Mouse (Mus musculus) A20 (cell line): ENCODE results near the gene Casc4.

ENCODE experiments used
- DNase-seq: peaks from one replicate; pipeline ENCODE4 v3.0.0-alpha.2; 2011; ENCODE audit warnings: low read depth, low spot score

Casc4 gene

DNA sequence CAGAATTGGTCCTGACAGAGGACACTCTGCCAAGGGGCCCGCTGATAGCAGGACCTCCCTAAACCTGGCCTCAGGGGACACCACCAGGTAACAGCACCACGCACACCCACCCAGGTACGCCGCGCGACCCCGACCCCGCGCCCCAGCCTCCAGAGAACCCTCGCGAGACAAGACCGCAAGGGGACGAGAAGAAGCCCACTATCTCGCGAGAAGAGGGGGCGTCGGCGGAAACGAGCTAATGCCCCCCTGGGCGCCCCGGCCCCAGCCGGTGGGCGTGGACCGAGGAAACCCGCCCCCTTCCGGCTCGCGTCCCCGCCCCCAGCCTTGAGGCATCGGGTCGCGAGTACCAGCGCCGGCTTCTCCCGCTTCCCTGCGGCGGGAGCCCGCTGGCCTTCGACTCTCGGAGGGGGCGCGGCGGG lies at the start of gene Casc4:
TSS of gene Casc4 (plus strand) at position 339 of the 419 bp plus-strand sequence.
- peak; percentile 94 for DNase-seq

DNA sequence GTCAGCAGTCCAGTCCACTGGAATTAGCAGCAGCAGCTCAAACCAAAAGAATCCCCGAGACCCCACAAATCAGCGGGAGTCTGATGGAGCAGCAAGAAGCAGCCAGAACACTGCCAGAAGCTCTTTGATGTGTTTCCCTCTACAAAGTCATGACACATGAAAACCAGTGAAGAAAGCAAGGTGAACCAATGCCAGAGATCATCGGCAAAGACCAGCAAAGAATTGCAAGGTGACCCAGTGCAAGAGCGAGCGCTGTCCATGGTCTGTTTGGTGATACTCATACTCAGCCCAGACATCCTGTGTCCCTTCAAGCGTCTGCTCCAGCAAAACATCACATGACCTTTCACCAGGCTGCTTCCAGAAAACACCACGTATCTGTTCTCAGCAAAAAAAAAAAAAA lies 45.0 kb upstream of the Casc4 start:
- DNase-seq, result no peak

DNA sequence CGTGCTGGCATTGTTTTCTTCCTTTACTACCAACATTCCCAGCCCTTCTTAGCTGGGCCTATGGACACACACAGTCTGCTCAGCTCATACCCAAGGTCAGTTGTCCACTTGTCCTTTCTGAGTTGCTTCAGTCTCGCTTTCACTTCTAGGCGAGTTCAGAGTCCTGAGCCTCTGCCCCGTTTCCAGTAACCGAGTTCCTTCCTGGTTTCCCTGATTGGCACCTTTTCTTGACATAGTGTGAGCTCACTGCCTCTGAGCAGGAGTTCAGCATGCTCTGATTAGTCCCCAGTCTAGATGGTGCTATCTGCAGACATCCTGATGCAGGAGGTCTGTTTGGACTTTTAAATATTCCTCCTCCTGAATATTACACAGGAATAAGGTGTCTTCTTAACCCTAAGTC lies 42.1 kb upstream of the Casc4 start:
- no peak for DNase-seq

GRCm38 (mm10) chr2:121826189-121826588 lies 40.6 kb upstream of the Casc4 start:
- no peak for DNase-seq

DNA sequence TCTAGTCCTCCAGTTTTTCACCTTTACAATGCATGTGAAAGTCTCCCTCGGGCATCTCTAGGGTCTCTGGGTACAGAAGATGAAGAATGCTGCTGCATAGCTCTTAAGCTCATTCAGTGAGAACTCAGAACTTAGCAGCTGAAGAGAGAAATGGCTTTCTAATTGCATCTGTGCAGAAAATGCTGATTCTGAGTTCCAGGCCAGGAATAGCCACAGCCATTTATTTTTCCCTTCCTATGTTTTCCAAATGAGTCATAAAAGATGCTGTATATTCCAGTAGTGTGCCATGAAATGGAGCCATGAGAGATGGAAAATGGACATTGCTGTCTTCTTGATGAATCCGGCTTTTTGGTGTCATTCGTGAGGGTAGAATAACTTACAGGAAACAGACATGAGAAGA lies 38.4 kb upstream of the Casc4 start:
- no peak for DNase-seq

GRCm38 (mm10) chr2:121832484-121832894 lies 34.3 kb upstream of the Casc4 start:
- peak; percentile 72 for DNase-seq

DNA sequence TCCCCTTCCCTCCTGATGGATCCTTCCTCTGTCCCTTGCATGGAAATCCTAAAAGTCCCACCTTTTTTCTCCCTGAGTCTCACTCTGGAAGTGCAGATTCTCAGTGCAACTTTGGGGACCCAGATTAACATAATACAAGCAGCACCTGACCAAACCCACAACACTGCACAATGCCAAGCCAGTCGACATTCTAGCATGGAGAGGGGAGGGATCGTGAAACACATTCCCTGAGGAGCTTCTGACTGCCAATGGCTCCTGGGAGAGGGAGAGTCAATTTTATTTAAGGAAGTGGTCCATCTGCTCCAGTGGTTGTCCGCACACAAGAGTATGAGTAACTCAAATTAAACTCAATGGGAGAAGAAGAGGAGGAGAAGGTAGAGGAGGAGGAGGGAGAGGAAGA lies 31.8 kb upstream of the Casc4 start:
- no peak for DNase-seq

GRCm38 (mm10) chr2:121841453-121841852 lies 25.3 kb upstream of the Casc4 start:
- DNase-seq, result peak; percentile 24

GRCm38 (mm10) chr2:121842249-121842648 lies 24.5 kb upstream of the Casc4 start:
- no peak for DNase-seq

DNA sequence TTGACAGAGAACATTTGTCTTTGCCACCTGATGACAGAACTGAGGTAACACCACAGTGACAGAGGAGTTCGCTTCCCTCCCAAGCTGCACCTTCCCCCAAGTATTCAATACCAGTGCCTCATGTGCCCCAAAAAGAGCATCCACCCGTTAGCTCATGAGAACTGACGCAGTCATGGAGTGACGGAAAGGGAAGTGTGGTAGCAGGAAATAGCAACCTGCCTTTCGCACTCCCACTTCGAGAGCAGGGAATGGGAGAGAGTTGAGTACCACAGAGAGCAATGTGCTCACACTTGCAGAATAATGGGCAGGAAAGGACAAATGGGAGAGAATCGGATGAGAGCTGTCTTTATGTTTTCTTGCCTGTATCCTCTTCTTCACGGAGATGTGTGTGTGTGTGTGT lies 20.7 kb upstream of the Casc4 start:
- DNase-seq, result no peak

- no peak for DNase-seq
Observed at GRCm38 (mm10) chr2:121852045-121852444, 14.7 kb upstream of the Casc4 start.

DNA sequence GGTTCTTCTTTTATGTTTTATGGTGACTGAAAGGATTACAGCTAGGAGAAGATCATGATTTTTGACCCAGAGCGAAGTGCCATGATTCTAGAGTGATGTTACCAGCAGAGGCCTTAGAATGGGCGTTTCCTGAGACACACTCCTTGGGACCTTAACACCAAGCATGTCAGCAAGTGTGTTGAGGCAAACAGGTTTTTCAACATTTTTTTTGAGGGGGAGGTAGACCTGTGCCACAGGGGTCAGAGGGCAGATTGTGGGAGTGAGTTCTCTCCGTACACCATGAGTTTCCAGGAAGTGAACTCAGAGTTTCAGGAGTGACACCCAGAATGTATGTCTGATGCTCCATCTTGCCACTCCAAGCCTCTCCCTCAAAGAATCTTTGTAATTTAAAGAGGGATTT lies 12.8 kb upstream of the Casc4 start:
- DNase-seq, result no peak

GRCm38 (mm10) chr2:121859380-121859980 lies 7.3 kb upstream of the Casc4 start:
- no peak for DNase-seq

DNA sequence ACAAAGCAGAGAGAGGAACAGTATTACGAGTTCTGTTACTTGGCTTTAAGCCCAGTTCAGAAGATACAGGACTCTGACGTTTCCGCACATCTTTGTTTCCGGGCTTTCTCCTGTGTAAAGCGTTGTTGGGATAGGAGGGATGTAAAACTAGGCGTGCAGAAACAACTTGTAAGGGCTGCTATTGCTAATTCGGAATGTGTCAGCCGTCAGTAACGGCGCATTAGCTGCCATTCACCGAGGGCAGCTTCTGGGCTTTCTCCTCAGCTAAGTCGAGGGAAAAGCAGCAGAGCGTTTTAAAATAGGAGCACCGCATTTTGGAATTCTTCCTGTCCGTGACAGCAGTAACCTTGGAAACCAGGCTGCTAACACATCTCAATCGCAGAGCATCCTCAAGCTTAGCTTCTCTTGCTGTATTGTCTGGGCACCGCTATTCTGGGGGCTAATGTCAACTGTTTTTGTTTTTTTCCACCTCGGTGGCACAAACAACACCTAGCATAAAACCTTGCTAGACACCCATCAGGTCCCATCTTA lies 634 bp upstream of the Casc4 start:
- DNase-seq, result peak; percentile 62

DNA sequence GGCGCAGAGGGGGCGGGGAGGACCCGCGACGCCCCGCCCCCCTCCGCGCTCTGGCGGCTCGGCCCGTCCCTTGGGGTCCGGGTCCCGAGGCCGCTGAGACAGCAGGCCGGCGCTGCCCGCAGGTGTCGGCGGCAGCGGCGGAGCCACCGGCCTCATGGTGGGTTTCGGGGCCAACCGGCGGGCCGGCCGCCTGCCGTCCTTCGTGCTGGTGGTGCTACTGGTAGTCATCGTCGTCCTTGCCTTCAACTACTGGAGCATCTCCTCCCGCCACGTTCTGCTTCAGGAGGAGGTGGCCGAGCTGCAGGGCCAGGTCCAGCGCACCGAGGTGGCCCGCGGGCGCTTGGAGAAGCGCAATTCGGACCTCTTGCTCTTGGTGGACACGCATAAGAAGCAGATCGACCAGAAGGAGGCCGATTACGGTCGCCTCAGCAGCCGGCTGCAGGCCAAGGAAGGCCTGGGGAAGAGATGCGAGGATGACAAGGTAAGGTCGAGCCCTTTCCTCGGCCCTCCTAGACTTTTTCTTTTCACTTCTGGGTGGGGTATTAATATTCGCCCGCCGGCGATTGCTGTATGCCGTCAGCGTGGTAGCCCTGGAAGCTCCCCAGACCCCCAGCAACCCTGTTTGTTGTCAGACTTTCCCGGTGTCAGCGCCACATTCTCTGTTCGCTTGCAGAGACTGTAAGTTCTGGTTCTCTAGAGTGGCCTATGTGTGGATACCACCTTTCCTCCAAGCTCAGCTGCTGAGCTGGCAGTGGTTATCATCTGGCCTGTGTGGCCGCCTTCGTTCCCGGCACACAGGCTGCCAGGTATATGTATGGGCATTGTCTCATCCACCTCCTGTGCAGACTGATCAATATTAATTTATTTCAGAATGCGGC lies 520 bp downstream of the Casc4 start:
- DNase-seq, result no peak

DNA sequence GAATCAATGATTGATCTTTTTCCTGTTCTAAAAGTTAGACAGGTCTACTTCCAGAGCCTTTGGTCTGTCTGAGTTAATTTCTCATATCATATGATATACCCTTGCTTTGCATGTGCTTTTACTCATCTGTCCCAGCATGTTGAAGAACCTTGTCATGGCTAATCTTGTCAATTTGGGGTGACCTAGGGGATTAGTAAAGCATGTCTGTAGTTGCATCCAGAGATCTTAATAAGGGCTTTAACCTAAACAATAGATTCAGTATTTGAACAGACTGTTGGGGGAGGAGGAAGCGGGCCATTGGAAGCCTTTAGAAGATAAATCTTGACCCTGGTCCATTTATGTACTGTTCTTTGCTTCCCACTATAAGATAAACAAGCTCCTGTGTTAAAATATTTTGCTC lies 12.7 kb downstream of the Casc4 start:
- no peak for DNase-seq

DNA sequence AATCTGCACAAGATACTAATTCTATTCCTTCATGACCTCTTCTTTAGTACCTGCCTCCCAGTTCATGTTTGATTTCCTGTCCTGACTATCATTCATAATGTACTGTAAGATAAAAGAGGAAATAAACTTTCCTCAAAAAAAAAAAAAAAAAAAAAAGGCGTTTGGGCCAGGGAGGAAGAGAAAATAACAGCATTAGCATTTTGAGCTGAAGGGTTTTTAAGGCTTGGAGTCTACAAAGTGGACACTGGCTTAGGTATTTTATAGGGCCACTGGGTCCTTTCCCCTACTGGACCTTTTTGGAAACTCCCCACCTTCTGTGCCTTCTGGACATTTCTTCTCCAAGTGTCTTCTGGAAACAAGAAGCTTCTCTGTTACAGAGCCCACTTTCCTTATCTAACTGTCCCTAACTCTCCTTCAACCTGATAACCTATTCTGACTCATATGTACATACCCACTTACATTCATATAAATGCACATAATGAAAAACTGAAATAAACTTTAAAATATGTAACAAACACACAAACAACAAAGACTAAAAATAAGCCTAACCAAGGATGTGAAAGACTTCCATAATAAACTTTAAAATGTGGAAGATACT lies 18.8 kb downstream of the Casc4 start:
- no peak for DNase-seq

- no peak for DNase-seq
Observed at GRCm38 (mm10) chr2:121886406-121886805, 19.6 kb downstream of the Casc4 start.

- no peak for DNase-seq
Observed at GRCm38 (mm10) chr2:121888720-121889497, 22.1 kb downstream of the Casc4 start.

- DNase-seq, result no peak
Observed at GRCm38 (mm10) chr2:121895261-121895660, 28.5 kb downstream of the Casc4 start.

GRCm38 (mm10) chr2:121896825-121897224 lies 30.1 kb downstream of the Casc4 start:
- no peak for DNase-seq

- peak; percentile 23 for DNase-seq
Observed at GRCm38 (mm10) chr2:121909975-121910374, 43.2 kb downstream of the Casc4 start.
